Mouse (Mus musculus) left cerebral cortex, postnatal 14 days (tissue): Measurements from ENCODE around the gene Zgrf1. TPM values are rescaled to one million over a fixed set of nuclear protein-coding genes. Genes with fewer than 3 reads are reported as not detected.

Experiments
- microRNA-seq, 2 experiments: library from miRNA; unstranded; fragments of <30 nt; microRNA quantifications; one replicate each; pipeline ENCODE4 v1.2.0; 2022
- total RNA-seq, 2 experiments: library from RNA; stranded (reverse); gene quantifications; 2 replicates each; pipeline ENCODE4 v1.2.3; 2021

Gene Zgrf1
- total RNA-seq, 2 experiments from 2014 or later, result 2.3 to 2.6 TPM

Small RNAs within 50 kb of the gene (microRNA-seq; reads per million reads assigned to microRNA genes)
- gene Mir302a (0 to 0.53 reads per million in 2 experiments), gene Mir302b (1.0 to 1.3 reads per million in 2 experiments), gene Mir302c (0.34 to 0.79 reads per million in 2 experiments), gene Mir302d (2.7 to 4.0 reads per million in 2 experiments), gene Mir367 (0 reads per million in 2 experiments)

Other genes with a start within 250 kb of the Zgrf1 start
- 1,000 to 10,000 TPM in 1 of 2 experiments, 100 to 1,000 TPM in 1; 969 to 1,019 TPM for gene Ank2, start 54.1 kb upstream of the Zgrf1 start, total RNA-seq
- gene Larp7, start 140 bp upstream of the Zgrf1 start, total RNA-seq, result 10 to 100 TPM; 17.6 to 19.0 TPM
- gene Neurog2, start 79.6 kb downstream of the Zgrf1 start, total RNA-seq, result under 1 TPM; 0.35 to 0.53 TPM
- 1 to 10 TPM; 3.9 to 4.9 TPM for gene Alpk1, start 227.0 kb downstream of the Zgrf1 start, total RNA-seq
- gene Tifa, start 236.3 kb downstream of the Zgrf1 start, total RNA-seq, result 1 to 10 TPM; 3.8 to 6.3 TPM